Mouse (Mus musculus): ENCODE data around the gene Nsmce4a. TPM values are rescaled to one million over a fixed set of nuclear protein-coding genes. Genes with fewer than 3 reads are reported as not detected.

Gene Nsmce4a
- polyA plus RNA-seq, 1 experiment, result 174 TPM

DNA sequence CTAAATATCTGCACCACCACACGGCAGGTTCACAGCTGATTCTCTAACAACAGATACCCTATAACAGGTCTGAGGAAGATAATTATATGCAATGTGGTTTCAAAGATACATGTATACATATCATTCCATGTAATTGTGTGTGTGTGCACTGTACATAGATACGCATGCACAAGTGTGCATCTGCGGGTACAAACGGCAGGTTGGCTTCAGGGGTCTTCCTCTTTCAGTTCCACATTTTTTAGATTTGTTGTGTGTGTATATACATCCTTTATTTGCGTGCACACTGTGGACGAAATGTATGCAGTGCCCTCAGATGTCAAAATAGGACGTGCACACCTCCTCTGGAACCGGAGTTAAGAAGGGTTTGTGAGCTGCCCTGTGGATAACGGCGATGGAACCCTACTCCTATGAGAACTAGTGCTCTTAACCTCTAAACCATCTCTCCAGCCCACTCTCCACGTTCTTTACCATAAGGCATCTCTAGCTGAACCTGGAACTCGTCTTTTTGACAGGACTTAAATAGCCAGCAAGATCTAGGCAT lies 25.2 kb downstream of the Nsmce4a start:
- no peak for TF ChIP-seq GATA1 (IDR thresholded peaks at IDR 0.05; ENCODE audit: low read length)

DNA sequence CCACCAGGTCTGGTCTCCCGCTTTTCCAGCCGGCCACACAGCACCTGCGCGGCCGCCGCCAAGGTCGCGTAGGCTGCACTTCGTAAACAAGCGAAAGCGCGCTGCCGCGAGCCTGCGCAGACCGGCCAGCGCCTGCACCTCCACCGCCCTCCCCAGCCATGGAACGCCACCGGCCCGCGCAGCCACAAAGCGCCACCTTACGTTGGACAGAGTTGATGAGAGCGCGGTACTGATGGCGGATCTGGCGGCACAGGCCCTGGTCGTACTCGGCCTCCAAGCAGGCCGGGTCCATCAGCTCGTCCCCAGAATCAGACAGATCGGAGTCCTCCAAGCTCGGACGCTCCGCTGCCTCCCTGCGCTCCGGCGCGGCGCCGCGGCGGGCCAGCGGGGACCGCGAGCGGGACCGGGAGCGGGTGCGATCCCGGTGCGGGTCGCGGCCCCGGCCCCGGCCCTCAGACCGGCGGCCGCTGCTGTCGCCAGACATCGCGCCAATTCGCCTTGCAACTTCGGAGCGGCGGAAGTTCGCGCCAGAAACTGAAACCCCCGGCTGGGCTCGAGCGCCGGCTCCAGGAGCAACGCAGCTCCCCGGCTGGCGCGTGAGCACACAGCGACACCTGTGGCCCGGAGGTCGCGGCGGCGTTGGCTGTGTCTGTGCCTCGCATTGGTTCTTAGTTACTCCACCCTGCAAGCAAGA lies 26.0 kb downstream of the Nsmce4a start:
- no peak for TF ChIP-seq GATA1 (IDR thresholded peaks at IDR 0.05; ENCODE audit: low read length)

DNA sequence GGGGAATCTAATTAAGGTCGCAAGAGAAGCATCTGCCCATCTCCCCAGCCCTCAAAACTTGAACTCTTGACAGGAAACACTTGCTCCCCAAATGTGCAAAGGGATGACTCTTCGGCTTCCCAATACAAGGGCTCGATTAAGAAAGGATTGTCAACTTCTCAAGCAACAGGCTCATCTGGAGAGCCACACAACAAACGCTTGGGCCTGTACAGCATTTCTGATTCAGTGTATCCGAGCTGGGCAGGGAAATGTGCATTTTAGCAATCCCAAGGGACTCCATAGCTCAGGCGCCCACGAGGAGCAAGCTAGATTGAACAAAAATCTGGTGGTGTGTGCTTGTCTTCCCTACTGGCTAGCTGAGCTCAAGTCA lies 26.5 kb downstream of the Nsmce4a start:
- TF ChIP-seq GATA1 (IDR thresholded peaks at IDR 0.05; ENCODE audit: low read length), result no peak

DNA sequence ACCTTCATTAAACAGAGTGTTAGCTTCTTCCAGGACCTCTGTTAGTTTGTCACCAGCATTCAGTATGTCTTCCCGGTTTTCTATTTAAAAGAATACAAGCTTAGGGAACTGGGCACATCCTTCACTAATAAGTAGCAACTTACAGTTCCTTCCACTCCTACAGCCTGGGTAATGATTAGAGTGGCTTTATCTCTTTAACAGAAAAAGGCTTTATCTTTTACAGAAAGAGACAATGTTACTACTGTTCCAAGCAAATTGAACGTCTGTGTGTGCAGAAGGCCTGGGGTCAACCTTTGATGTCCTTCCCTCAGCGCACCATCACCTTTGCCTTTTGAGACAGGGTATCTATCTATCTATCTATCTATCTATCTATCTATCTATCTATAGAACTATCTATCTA lies 27.0 kb downstream of the Nsmce4a start:
- no peak for TF ChIP-seq GATA1 (IDR thresholded peaks at IDR 0.05; ENCODE audit: low read length)

DNA sequence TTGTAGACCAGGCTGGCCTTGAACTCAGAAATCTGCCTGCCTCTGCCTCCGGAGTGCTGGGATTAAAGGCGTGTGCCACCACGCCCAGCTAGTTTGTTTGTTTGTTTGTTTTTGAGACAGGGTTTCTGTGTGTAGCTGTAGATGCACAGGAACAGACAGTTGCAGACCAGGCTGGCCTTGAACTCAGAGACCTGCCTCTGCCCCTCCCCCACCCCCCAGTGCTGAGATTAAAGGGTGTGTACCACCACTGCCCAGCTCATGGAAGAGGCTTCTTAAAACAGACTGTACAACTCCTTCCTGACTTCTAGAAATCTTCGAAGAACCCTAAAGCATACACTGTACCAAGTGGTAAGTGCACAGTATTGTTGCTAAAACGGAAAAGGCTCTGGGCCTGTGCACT lies 27.5 kb downstream of the Nsmce4a start:
- TF ChIP-seq GATA1 (IDR thresholded peaks at IDR 0.05; ENCODE audit: low read length), result no peak

DNA sequence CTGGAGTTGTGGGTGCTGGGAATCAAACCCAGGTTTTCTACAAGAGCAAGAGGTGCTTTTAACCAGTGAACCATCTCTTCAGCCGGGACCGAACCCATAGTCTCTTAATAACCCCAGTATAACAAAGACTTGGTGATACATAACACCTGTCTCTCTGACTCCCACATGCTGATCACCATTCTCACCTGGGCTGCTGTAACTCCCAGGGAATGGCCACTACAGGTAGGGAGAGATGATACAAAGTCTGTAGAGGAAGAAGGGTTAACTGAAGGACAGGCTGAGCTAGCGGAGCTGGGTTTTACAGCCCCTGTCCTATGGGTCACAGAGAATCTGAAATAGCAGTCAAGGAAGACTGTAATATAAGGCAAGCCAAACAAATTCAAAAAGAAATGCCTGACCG lies 29.7 kb downstream of the Nsmce4a start:
- no peak for TF ChIP-seq GATA1 (IDR thresholded peaks at IDR 0.05; ENCODE audit: low read length)

DNA sequence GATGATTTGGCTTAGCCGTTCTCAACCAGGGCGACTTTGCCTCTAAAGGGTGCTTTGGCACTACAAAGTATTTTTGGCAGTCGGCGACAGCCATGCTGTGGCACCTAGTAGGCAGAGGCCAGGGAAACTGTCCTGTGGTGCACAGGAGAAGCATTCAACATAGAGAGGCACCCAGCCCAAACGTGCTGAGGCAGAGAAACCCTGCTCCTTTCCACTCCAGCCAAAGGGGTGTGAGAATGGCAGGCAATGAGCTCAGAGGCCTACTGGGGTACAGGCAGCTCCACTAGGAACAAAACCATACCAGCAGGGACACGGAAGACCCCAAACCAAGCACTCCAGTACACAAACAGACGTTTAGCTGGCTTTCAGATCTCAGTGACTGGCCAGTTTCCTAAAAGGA lies 32.7 kb downstream of the Nsmce4a start:
- no peak for TF ChIP-seq GATA1 (IDR thresholded peaks at IDR 0.05; ENCODE audit: low read length)

DNA sequence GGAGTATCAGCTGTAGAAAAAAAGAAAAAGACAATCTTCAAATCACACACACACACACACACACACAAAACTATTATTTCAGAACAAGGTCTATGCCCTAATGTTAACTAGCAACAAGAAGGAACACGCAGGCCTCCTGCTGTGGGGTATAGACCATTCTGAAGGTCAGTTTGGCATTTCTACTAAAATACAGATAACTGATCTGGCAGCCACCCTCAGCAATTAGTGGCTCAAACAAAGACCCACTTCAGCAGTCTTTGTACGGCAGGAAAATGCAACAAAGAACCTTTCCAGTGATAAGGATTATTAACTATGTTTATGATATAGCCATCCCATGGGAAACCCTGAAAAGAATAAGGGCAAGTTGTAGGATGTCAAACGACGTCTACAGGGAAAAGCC lies 35.9 kb downstream of the Nsmce4a start:
- TF ChIP-seq GATA1 (IDR thresholded peaks at IDR 0.05; ENCODE audit: low read length), result no peak

DNA sequence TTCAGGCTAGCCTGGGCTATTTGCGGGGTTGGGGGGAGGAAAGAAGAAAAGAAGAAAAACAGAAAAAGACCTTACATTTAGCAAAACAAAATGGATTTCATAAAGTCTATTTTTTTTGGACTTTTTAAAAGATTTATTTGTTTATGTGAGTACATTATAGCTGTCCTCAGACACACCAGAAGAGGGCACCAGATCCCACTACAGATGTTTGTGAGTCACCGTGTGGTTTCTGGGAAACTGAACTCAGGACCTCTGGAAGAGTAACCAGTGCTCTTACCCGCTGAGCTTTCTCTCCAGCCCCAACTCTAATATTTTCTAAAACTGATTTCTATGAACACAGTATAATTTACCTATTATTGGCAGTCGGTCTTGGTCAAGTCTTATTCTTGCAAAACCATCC lies 37.7 kb downstream of the Nsmce4a start:
- TF ChIP-seq GATA1 (IDR thresholded peaks at IDR 0.05; ENCODE audit: low read length), result no peak

DNA sequence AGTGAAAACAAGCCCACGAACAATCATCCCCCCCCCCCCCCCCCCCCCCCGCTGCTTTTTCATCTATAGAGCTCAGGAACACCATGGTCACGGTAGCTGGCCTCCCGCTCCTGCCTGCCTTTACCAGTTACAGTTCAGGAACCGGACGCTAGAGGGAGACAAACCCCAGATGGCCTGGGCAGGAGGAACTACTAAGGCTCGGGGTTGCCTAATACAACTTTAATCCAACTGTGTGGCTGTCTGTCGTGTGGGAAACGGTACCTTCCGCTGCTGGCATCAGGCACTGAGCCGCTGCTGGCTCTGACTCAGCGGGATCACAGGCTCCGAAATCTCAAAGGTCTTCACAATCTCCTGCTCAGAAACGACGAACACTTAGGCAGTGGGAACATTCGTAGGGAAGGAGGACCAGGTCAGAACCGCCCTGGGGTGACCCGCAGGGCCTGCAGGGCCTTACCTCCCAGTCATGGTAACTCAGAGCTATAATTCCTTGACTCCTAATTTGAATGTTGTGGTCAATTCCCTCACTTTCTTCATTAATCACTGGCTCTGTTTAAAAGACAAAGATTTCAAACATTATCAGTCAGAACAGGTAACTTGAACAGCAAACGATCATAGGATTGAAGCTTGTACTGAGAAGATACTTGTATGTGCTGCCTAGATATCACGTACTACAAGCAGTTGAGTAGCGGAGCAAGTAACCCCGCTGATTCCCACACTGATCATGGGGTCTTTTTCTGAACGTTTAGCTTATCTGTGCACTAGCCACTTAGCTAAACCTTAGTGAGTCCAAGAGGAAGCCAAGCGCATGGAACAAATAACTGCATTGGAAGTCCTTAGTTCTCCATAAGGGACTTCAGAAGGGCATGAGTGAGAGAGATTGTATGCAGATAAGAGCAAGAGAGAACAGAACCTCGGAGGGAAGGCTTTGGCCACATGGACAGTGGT lies 39.3 kb downstream of the Nsmce4a start:
- no peak for TF ChIP-seq GATA1 (IDR thresholded peaks at IDR 0.05; ENCODE audit: low read length)

DNA sequence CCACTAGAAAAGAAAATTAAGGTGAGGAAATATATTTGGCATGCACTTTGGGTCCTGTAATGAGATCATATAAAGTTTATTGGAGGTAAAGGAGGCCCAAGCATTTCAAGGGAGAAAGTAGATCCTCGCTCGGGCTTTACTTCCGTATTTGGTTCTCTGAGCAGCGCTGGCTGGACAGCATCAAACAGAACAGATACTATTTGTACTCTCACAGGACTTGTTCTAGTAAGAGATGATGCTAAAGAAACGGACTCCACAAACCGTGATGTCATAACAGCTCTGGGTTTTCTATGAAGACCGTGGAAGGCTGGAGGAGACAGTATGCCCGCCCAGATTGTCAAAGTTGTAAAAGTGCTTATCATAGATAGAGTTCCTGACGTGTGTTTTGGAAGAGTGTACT lies 45.6 kb downstream of the Nsmce4a start:
- TF ChIP-seq GATA1 (IDR thresholded peaks at IDR 0.05; ENCODE audit: low read length), result no peak

DNA sequence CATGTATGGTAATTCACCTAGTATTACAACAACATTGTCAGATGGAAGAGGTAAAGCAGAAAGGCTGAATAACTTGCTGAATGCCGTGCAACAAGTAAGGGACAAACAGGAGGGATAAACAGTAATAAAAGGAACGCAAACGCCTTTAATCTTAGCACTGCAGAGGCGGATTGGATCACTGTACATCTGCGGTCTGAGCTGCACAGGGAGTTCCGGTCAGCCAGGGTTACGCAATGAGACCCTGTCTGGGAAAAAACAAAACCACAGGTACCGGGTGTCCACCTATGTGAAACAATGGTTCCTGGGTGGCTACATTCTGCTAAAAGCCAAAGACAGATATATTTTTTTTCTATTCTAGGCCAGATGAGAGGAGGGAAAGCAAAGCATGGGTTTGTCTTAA lies 49.5 kb downstream of the Nsmce4a start:
- TF ChIP-seq GATA1 (IDR thresholded peaks at IDR 0.05; ENCODE audit: low read length), result no peak

DNA sequence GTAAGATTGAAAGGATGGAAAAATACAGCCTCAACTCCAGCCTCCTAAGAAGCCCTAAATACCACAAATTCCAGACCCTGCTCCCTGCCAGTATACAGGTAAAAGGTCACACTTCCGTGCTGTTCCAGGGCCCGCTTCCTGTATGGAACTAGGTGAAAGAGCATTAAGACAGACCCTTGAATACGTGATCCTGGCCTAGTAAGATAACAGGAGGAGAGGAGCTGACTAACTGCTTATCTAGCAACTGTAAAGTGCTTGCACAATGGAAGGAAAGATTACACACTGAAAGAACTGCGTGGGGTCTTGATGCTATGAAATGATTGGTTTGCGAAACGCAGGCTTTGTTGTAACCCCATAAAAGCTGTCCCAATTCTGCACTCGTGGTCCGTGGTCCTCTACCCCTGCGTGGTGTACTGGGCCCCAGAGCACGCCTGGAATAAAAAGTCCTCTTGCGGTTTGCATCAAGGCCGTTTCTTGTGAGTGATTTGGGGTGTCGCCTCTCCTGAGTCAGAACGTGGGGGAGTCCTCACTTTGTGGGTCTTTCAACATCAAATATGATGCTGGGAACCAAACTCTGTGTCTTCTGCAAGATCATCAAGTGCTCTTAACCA lies 52.0 kb downstream of the Nsmce4a start:
- TF ChIP-seq GATA1 (IDR thresholded peaks at IDR 0.05; ENCODE audit: low read length), result no peak

DNA sequence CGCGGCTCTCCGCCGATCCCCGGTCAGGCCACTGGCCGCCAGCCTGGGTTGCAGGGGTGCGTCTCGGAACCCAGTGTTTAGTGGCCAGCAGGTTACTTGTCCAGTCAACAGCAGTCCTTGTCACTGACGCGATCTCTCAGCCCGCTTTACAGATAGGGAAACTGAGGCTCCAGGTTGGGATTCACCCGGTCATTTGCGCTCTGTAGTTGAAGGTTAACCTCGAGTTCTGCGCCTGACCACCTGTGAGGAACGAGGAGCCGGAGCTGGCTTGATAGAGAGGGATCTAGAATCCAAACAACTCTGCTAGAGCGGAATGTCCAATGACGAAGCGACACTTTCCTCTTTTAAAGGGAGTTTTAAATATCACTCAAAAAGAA lies 52.9 kb downstream of the Nsmce4a start, which contains the start of gene Ate1:
TSS of gene Ate1 (minus strand) at position 321 of the 377 bp plus-strand sequence.
- TF ChIP-seq GATA1 (IDR thresholded peaks at IDR 0.05; ENCODE audit: low read length), result no peak

DNA sequence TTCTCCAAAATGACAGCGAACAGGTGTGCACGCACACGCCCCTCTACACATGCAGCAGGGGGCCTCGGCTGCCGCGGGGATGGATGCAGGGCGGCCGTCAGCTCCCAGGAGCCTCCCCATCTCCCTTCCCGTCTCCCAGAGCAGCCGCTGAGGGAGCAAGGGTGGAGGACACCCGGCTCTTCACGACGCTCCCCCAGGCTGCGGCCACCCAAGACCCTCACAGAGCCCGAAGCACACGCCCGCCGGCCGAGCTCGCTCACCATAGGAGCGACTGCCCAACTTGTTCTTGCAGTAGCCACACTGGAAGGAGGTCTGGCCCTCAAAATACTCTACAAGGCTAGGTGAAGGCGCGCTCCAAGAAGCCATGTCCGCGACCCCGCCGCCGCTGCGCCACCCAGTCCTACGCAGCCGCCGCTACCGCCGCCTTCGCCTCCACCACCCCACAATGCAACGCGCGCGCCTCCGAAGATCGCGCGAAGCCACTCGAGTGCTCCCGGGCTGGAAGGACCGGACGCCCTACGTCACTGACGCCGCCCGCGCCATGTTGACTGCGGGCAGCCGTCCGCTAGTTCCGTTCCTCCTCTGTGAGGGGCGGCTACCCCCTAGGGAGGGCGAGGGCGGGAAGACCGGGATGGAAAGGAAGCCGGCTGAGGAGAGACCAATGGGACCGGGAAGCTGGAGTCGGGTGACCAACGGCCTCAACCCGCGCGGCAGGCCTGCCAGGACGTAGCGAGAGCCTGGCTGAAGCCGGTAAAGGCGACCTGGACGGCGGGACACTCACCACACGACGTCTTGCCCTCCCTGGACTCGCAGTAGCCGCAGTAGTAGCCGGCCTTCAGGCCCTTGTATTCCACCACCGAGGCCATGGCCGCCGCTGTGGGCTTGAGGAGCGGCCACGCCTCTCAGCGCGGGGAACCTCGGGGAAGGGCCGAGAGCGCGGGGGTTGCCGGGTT lies 53.5 kb downstream of the Nsmce4a start:
- TF ChIP-seq GATA1 (IDR thresholded peaks at IDR 0.05; ENCODE audit: low read length), result no peak
